Mouse (Mus musculus) forebrain, embryonic 16.5 days (tissue): ENCODE results near the gene Rnase10. TPM values are rescaled to one million over a fixed set of nuclear protein-coding genes. Genes with fewer than 3 reads are reported as not detected.
"Not testable (repeated sequence)": the region's sequence is repeated elsewhere in the genome, so short reads cannot be mapped to it uniquely, and the experiment has no call there.

Experiments used
- ATAC-seq: fragments of 200-750 bp; cut with Nextera tagmentation; 2 replicates; pipeline ENCODE4 v1.8.0; 2017; ENCODE audit warnings: mild to moderate bottlenecking, moderate library complexity
- H3K27ac ChIP-seq: fragments of 300-500 bp; sonication (generic); 2 replicates; pipeline ENCODE4 v1.5.1; 2014; ENCODE audit warnings: low read length, control low read depth
- H3K27me3 ChIP-seq: fragments of 300-500 bp; sonication (generic); replicated peaks from 2 replicates; pipeline ENCODE4 v1.6.1; 2014; ENCODE audit warnings: low read length; ENCODE audit not compliant: control insufficient read depth, insufficient read depth
- H3K36me3 ChIP-seq: fragments of 300-500 bp; sonication (generic); 2 replicates; pipeline ENCODE4 v1.6.1; 2014; ENCODE audit not compliant: control insufficient read depth, insufficient read depth
- H3K4me1 ChIP-seq: fragments of 300-500 bp; sonication (generic); replicated peaks from 2 replicates; pipeline ENCODE4 v1.6.1; 2014; ENCODE audit warnings: low read length; ENCODE audit not compliant: control insufficient read depth, insufficient read depth
- H3K4me2 ChIP-seq: fragments of 300-500 bp; sonication (generic); 2 replicates; pipeline ENCODE4 v1.6.1; 2014; ENCODE audit warnings: mild to moderate bottlenecking, low read length, control low read depth
- H3K4me3 ChIP-seq: fragments of 300-500 bp; sonication (generic); replicated peaks from 2 replicates; pipeline ENCODE4 v1.5.1; 2014; ENCODE audit warnings: mild to moderate bottlenecking, low read length, control low read depth
- H3K9ac ChIP-seq: fragments of 300-500 bp; sonication (generic); replicated peaks from 2 replicates; pipeline ENCODE4 v1.6.1; 2014; ENCODE audit warnings: low read depth, low read length, control low read depth
- H3K9me3 ChIP-seq: fragments of 300-500 bp; sonication (generic); 2 replicates; pipeline ENCODE4 v1.6.1; 2016; ENCODE audit warnings: low read length; ENCODE audit not compliant: control insufficient read depth
- WGBS: fragments of 180-500 bp; shearing (Covaris S2); extraction: QIAGEN DNeasy Blood & Tissue Kit; methylation state at CpG from one replicate; pipeline ENCODE4 v1.1.7; 2014; 5-methylcytosine and 5-hydroxymethylcytosine counted together
- polyA plus RNA-seq: library from polyadenylated mRNA; unstranded; fragments of >200 nt; fragmentation: Nextera tagmentation; extraction: Ambion mirVana; gene quantifications from 2 replicates; pipeline ENCODE4 v1.2.1, GENCODE M21; 2015

Gene Rnase10
- polyA plus RNA-seq, 1 experiment from 2014 or later, result not detected

GRCm38 (mm10) chr14:50975001-50975400 lies 32.5 kb upstream of the Rnase10 start:
- no peak for ATAC-seq
- 49% methylated on average over 5 of the region's 5 CpGs for WGBS
- no peak overlapping the region for H3K4me3 ChIP-seq
- H3K4me1 ChIP-seq, result no peaks in the 10 kb centered on the region; the same call in 1 of the 2 replicates
- no peaks in the 10 kb centered on the region for H3K27me3 ChIP-seq
- no peak overlapping the region for H3K27ac ChIP-seq
- H3K36me3 ChIP-seq, result no peaks in the 10 kb centered on the region
- H3K4me2 ChIP-seq, result no peak overlapping the region
- no peak overlapping the region for H3K9ac ChIP-seq
- no peaks in the 10 kb centered on the region for H3K9me3 ChIP-seq

DNA sequence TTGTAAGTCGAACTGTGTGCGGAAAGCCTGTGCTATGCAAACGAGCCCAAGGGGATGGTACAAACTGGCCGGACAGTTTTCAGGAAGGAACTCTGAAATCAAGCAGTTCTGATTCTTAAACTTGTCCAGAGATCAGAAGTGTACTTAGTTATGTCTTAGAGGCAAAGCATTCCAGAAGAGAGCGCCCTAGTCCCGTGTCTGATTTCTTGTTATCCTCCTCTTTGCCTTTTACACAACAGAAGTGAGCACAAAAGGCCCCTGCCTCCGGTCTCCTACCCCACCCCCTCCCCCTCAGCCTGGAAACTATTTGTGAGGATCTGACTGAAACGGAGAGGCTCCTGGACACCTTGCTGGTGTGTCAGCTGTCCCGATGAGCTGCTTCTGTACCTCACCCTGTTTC lies 30.9 kb upstream of the Rnase10 start:
- H3K4me2 ChIP-seq, result no peak overlapping the region

GRCm38 (mm10) chr14:50978451-50978850 lies 29.1 kb upstream of the Rnase10 start:
- WGBS, result 91% methylated on average over 6 of the region's 6 CpGs
- not testable (repeated sequence) for H3K27me3 ChIP-seq, ATAC-seq, H3K9me3 ChIP-seq, H3K27ac ChIP-seq, H3K4me3 ChIP-seq, H3K4me2 ChIP-seq, H3K4me1 ChIP-seq, H3K9ac ChIP-seq, H3K36me3 ChIP-seq

More for the DNA sequence above, 30.9 kb upstream of the Rnase10 start:
- 6% methylated on average over 9 of the region's 9 CpGs for WGBS
- Histone ChIP-seq H3K36me3 (no peaks in the 10 kb centered on the region), H3K27ac (no peak overlapping the region), H3K4me3 (no peak overlapping the region), H3K27me3 (no peaks in the 10 kb centered on the region), H3K4me1 (no peaks in the 10 kb centered on the region), H3K9me3 (no peaks in the 10 kb centered on the region), H3K9ac (no peak overlapping the region)
- no peak for ATAC-seq

DNA sequence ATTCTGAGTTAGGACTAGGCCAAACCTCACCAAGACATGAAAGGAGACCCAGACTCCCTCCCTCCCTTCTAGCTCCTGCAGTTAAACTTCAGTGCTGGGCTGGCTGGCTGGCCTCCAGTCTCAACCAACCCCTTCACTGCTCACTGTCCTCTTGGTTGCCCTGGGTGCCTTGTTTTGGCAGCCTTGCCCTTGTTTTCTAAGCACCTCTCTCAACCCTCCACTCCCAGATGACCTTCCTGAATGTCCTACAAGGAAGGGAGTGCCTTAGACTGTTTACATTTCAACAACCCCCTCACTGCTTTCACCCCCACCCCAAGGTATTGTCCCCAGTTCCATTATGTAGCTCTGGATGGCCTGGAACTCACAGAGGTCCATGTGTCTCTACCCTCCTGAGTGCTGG lies 27.9 kb upstream of the Rnase10 start:
- H3K9ac ChIP-seq, result no peak overlapping the region
- no peaks in the 10 kb centered on the region for H3K27me3 ChIP-seq
- no peak overlapping the region for H3K4me2 ChIP-seq
- H3K9me3 ChIP-seq, result no peaks in the 10 kb centered on the region
- H3K27ac ChIP-seq, result no peak overlapping the region
- no peaks in the 10 kb centered on the region for H3K4me1 ChIP-seq
- no peaks in the 10 kb centered on the region for H3K36me3 ChIP-seq
- no peak overlapping the region for H3K4me3 ChIP-seq
- ATAC-seq, result no peak

DNA sequence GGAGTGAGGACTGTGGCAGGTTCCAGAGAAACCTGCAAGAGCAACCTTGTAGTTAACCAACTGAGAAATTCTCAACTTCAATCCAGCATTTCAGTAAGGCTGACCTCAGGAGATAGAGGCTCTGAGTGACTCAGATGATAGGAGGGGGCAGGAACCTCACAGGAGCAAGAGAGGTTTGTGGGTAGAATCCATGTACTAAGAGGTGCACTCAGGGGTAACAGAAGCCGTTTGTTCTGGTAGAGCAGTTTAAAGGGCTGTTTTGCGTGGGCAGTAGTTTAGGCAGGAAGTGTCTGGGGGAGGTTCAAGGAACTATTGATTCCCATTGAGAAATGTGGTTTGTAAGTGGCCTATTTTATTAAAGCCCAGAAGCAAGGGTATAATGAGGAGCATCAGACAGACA lies 26.3 kb upstream of the Rnase10 start:
- no peak overlapping the region for H3K4me2 ChIP-seq
- H3K9me3 ChIP-seq, result no peaks in the 10 kb centered on the region
- no peaks in the 10 kb centered on the region for H3K4me1 ChIP-seq
- WGBS, result 57% methylated on average over 2 of the region's 2 CpGs
- no peak overlapping the region for H3K27ac ChIP-seq
- ATAC-seq, result no peak
- no peak overlapping the region for H3K4me3 ChIP-seq
- no peaks in the 10 kb centered on the region for H3K36me3 ChIP-seq
- no peaks in the 10 kb centered on the region for H3K27me3 ChIP-seq
- no peak overlapping the region for H3K9ac ChIP-seq

- ATAC-seq, result no peak
These were observed 25.7 kb upstream of the Rnase10 start for GRCm38 (mm10) chr14:50981837-50982236.

DNA sequence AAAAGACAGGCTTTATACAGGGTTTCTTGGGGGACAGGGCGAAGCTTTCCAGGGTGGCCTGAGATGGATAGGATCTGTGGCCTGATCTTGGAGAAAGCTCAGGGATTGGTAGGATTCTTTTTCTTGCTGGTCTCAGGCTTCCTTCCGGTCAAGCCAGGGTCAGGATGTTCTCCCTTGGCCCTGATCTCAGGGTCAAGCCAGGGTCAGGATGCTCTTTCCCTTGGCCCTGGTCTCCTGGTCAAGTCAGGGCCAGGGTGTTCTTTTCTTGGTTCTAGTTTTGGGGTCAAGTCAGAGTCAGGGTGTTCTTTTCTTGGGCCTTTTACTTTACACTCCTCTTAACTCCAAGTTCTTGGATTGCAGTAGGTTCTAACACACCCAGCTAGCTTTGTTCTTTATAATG lies 19.9 kb upstream of the Rnase10 start:
- Histone ChIP-seq H3K9me3 (no peaks in the 10 kb centered on the region), H3K4me2 (no peak overlapping the region), H3K27ac (no peak overlapping the region), H3K4me3 (no peak overlapping the region), H3K9ac (no peak overlapping the region), H3K27me3 (no peaks in the 10 kb centered on the region), H3K36me3 (no peaks in the 10 kb centered on the region), H3K4me1 (no peaks in the 10 kb centered on the region)
- WGBS, result 93% methylated on average over 2 of the region's 2 CpGs
- no peak for ATAC-seq

More at GRCm38 (mm10) chr14:50981837-50982236, 25.7 kb upstream of the Rnase10 start:
- Histone ChIP-seq H3K27ac (no peak overlapping the region), H3K27me3 (no peaks in the 10 kb centered on the region), H3K4me3 (no peak overlapping the region), H3K4me2 (no peak overlapping the region), H3K4me1 (no peaks in the 10 kb centered on the region), H3K36me3 (no peaks in the 10 kb centered on the region), H3K9me3 (no peaks in the 10 kb centered on the region), H3K9ac (no peak overlapping the region)
- 89% methylated on average over 5 of the region's 5 CpGs for WGBS

GRCm38 (mm10) chr14:50991037-50991436 lies 16.5 kb upstream of the Rnase10 start:
- no peak for ATAC-seq
- H3K9ac ChIP-seq, result no peak overlapping the region
- H3K4me1 ChIP-seq, result no peaks in the 10 kb centered on the region

DNA sequence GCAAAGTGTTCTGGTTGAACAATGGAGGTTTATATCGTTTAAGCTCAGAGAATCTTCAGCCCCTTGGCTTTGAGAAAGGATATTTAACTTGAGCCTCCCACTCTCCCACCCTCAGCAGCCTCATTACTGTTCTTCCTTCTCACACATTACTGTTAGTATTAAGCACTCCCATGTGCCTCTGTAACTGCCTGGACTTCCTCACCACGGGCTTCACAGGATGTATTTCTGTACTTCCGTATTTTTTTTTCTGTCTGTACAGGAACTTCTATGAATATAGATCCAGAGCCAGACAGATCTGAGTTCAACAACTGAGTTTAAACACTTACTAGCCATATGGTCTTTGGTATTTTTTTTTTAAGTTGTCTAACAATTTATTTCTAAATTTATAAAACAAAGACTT lies 10.5 kb upstream of the Rnase10 start:
- no peak overlapping the region for H3K27ac ChIP-seq
- no peak overlapping the region for H3K4me2 ChIP-seq
- H3K9me3 ChIP-seq, result no peaks in the 10 kb centered on the region
- no peak overlapping the region for H3K4me3 ChIP-seq
- ATAC-seq, result no peak
- no peak overlapping the region for H3K9ac ChIP-seq
- H3K36me3 ChIP-seq, result no peaks in the 10 kb centered on the region
- H3K27me3 ChIP-seq, result no peaks in the 10 kb centered on the region
- 95% methylated on average over 3 of the region's 3 CpGs for WGBS
- no peaks in the 10 kb centered on the region for H3K4me1 ChIP-seq

More at GRCm38 (mm10) chr14:50991037-50991436, 16.5 kb upstream of the Rnase10 start:
- Histone ChIP-seq H3K27ac (no peak overlapping the region), H3K27me3 (no peaks in the 10 kb centered on the region), H3K4me2 (no peak overlapping the region), H3K36me3 (no peaks in the 10 kb centered on the region), H3K4me3 (no peak overlapping the region), H3K9me3 (no peaks in the 10 kb centered on the region)
- 88% methylated on average over 3 of the region's 3 CpGs for WGBS

GRCm38 (mm10) chr14:50997999-50998666 lies 9.4 kb upstream of the Rnase10 start:
- no peak for ATAC-seq
- no peak overlapping the region for H3K4me3 ChIP-seq
- no peaks in the 10 kb centered on the region for H3K27me3 ChIP-seq
- H3K27ac ChIP-seq, result no peak overlapping the region
- H3K9ac ChIP-seq, result no peak overlapping the region
- no peaks in the 10 kb centered on the region for H3K36me3 ChIP-seq
- H3K9me3 ChIP-seq, result no peaks in the 10 kb centered on the region
- H3K4me2 ChIP-seq, result no peak overlapping the region
- H3K4me1 ChIP-seq, result no peaks in the 10 kb centered on the region
- WGBS, result 84% methylated on average over 2 of the region's 2 CpGs
